In the genomic region with DNA sequence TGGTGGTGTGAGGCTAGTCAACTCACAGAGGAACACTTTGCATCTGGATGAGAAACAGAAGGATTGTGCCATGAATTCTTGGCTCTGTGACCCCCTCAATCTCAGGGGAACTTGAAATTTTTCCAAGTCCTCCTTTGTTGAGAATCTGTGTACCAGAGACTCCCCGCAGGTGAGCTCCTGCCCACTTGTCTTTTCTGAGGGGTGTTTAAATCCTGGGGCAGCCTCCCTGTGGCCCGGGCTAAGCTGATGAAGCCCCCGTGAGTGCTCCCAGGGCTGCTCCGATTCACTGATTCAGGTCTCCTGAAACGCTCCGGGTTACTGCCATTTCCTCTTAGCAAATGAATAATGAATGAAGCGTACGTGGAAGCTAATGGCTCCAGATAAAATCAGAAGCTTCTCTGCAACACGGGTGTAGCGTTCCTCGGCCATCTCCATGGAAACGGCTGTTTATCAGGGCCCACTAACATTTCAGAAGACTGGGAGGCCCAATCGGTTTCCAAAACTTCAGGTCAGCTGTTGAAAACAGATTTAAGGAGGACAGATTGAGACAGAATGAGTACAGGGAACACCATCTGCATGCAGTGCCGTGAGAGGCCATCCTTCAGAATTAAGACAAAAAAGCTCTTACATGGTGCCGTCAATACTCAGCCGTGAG, we compare ENCODE assay signal across 10 mouse cellular contexts.
DNase-seq lines count a peak whose midpoint lies in the region; ATAC-seq and TF ChIP-seq lines count a peak whose summit lies in the region.
"Had no signal": no experiment of that assay in that cellular context is flagged by ENCODE, and none has a peak within 500 bp of the region (broad histone marks: within the 10 kb centered on the region; RNA-seq: fewer than 3 reads in every experiment).

No protein-coding gene starts in this region.

- 0 out of 2 replicates have a peak overlapping the region, but pooled peaks have one; percentile 47 for H3K27ac ChIP-seq in kidney, postnatal 0 days
- H3K27ac ChIP-seq in forebrain, embryonic 10.5 days, result peak overlapping the region; percentile 72
- H3K27ac ChIP-seq: limb, embryonic 12.5 days had no signal

- no peaks in the 10 kb centered on the region for H3K9me3 ChIP-seq in kidney, postnatal 0 days (replicated peaks; ENCODE audit: low read length)
- no peaks in the 10 kb centered on the region for H3K9me3 ChIP-seq in forebrain, embryonic 10.5 days
- H3K9me3 ChIP-seq: limb, embryonic 12.5 days had no signal

- no peaks in the 10 kb centered on the region for H3K27me3 ChIP-seq in kidney, postnatal 0 days (ENCODE audit: insufficient read depth, low read length)
- H3K27me3 ChIP-seq in forebrain, embryonic 10.5 days (ENCODE audit: poor library complexity, severe bottlenecking), result no peaks in the 10 kb centered on the region
- H3K27me3 ChIP-seq: limb, embryonic 12.5 days had no signal

- WGBS in kidney, postnatal 0 days, result 22% methylated on average over 16 of the region's 16 CpGs
- 33% methylated on average over 16 of the region's 16 CpGs for whole genome bisulfite sequencing in forebrain, embryonic 10.5 days

- ATAC-seq in kidney, postnatal 0 days (replicated peaks; ENCODE audit: low FRiP score, low read depth), result 0 out of 2 replicates have a peak, but pooled peaks have one; percentile 47

- DNase-seq in kidney, postnatal 0 days (ENCODE audit: low spot score), result peak; percentile 54
- no peak for DNase-seq in kidney, adult 11 months
- no peak for DNase-seq in forebrain, embryonic 10.5 days (ENCODE audit: extremely low spot score, low spot score)
- peak; percentile 87 for DNase-seq in layer of hippocampus, adult 9-11 months
- peak; percentile 20 for DNase-seq in retina, adult 2 months (ENCODE audit: low read depth, low spot score)
- no peak for DNase-seq in gastrocnemius, postnatal 25 days
- DNase-seq in spleen, adult 12 weeks (ENCODE audit: low spot score), result no peak
- no peak for DNase-seq in thymus, postnatal 0 days (ENCODE audit: low spot score)

- H3K4me1 ChIP-seq in kidney, postnatal 0 days (replicated peaks; ENCODE audit: insufficient read depth, low read length), result peaks cover 8% of the 10 kb centered on the region
- H3K4me1 ChIP-seq in forebrain, embryonic 10.5 days, result peaks cover 47% of the 10 kb centered on the region

- H3K9ac ChIP-seq in kidney, postnatal 0 days (ENCODE audit: low read depth, low read length), result no peak overlapping the region
- H3K9ac ChIP-seq: limb, embryonic 12.5 days had no signal

- no peak overlapping the region for H3K4me3 ChIP-seq in kidney, postnatal 0 days (replicated peaks; ENCODE audit: low read depth, low read length)
- peak overlapping the region; percentile 20; the same call in 1 of the 2 replicates for H3K4me3 ChIP-seq in forebrain, embryonic 10.5 days
- H3K4me3 ChIP-seq: erythroblast, embryonic 14.5 days; limb, embryonic 12.5 days had no signal

- TF ChIP-seq CTCF in kidney, postnatal 0 days (IDR thresholded peaks at IDR 0.05; ENCODE audit: low read depth), result no peak

- peak overlapping the region; percentile 28; the same call in 1 of the 2 replicates for H3K4me2 ChIP-seq in kidney, postnatal 0 days (ENCODE audit: low read length)
- H3K4me2 ChIP-seq: limb, embryonic 12.5 days had no signal

- H3K36me3 ChIP-seq in kidney, postnatal 0 days (ENCODE audit: insufficient read depth, low read length), result no peaks in the 10 kb centered on the region
- no peaks in the 10 kb centered on the region for H3K36me3 ChIP-seq in forebrain, embryonic 10.5 days (replicated peaks)
- H3K36me3 ChIP-seq: limb, embryonic 12.5 days had no signal

Comparison
In these comparisons a context has a peak if more than half of its experiments do, and no peak if none do; other contexts are left out.
1. DNase-seq: peak in kidney, postnatal 0 days (single experiment), layer of hippocampus, adult 9-11 months (single experiment) and retina, adult 2 months (single experiment); none in kidney, adult 11 months (single experiment), forebrain, embryonic 10.5 days (single experiment), gastrocnemius, postnatal 25 days (single experiment), spleen, adult 12 weeks (single experiment) and thymus, postnatal 0 days (single experiment).